Mouse (Mus musculus) hindbrain, embryonic 10.5 days (tissue): ENCODE results near the gene Rrn3. TPM values are rescaled to one million over a fixed set of nuclear protein-coding genes. Genes with fewer than 3 reads are reported as not detected.

Source experiments
- DNase-seq: peaks from one replicate; pipeline ENCODE4 v3.0.0-alpha.2; 2017; ENCODE audit warnings: low spot score
- H3K27ac ChIP-seq: fragments of 300-500 bp; sonication (generic); 2 replicates; pipeline ENCODE4 v1.5.1; 2016; ENCODE audit warnings: mild to moderate bottlenecking, moderate library complexity
- H3K27me3 ChIP-seq: fragments of 300-500 bp; sonication (generic); 2 replicates; pipeline ENCODE4 v1.6.1; 2016; ENCODE audit warnings: mild to moderate bottlenecking; ENCODE audit not compliant: poor library complexity, insufficient read depth, severe bottlenecking
- H3K36me3 ChIP-seq: fragments of 300-500 bp; sonication (generic); 2 replicates; pipeline ENCODE4 v1.6.1; 2016; ENCODE audit warnings: mild to moderate bottlenecking, moderate library complexity
- H3K4me1 ChIP-seq: fragments of 300-500 bp; sonication (generic); replicated peaks from 2 replicates; pipeline ENCODE4 v1.6.1; 2016; ENCODE audit warnings: mild to moderate bottlenecking
- H3K4me3 ChIP-seq: fragments of 300-500 bp; sonication (generic); 2 replicates; pipeline ENCODE4 v1.5.1; 2016; ENCODE audit warnings: mild to moderate bottlenecking, moderate library complexity
- H3K9me3 ChIP-seq: fragments of 300-500 bp; sonication (generic); 2 replicates; pipeline ENCODE4 v1.6.1; 2016; ENCODE audit warnings: mild to moderate bottlenecking, moderate library complexity
- WGBS: fragments of 180-500 bp; shearing (Covaris S2); methylation state at CpG from one replicate; pipeline ENCODE4 v1.1.7; 2016; 5-methylcytosine and 5-hydroxymethylcytosine counted together
- polyA plus RNA-seq: library from polyadenylated mRNA; unstranded; fragments of >200 nt; fragmentation: Nextera tagmentation; extraction: Ambion mirVana; gene quantifications from 2 replicates; pipeline ENCODE4 v1.2.1, GENCODE M21; 2016

The Rrn3 gene
- polyA plus RNA-seq, 1 experiment from 2014 or later, result 96.5 TPM

DNA sequence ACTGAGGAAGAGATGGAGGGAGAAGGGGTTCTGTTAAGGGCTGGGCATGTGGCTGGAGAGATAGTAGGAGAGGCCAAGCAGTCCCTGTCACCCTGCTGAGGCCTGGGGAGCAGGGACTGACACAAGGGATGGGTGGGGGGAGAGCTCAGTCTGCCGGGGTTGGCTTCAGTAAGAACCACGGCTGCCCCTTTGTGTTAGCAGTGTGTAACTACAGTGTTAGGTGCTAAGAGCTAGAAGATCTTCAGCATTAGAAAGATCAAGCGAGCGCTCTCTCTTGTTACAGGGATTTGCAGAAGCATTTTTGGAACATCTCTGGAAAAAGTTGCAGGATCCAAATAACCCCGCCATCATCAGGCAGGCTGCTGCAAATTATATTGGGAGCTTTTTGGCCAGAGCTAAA lies 24.2 kb downstream of the Rrn3 start:
- no peak for DNase-seq
- no peaks in the 10 kb centered on the region for H3K4me1 ChIP-seq
- no peaks in the 10 kb centered on the region for H3K9me3 ChIP-seq
- 91% methylated on average over 5 of the region's 5 CpGs for WGBS
- H3K4me3 ChIP-seq, result no peak overlapping the region
- H3K27ac ChIP-seq, result no peak overlapping the region
- H3K36me3 ChIP-seq, result peaks cover 95% of the 10 kb centered on the region
- no peaks in the 10 kb centered on the region for H3K27me3 ChIP-seq

DNA sequence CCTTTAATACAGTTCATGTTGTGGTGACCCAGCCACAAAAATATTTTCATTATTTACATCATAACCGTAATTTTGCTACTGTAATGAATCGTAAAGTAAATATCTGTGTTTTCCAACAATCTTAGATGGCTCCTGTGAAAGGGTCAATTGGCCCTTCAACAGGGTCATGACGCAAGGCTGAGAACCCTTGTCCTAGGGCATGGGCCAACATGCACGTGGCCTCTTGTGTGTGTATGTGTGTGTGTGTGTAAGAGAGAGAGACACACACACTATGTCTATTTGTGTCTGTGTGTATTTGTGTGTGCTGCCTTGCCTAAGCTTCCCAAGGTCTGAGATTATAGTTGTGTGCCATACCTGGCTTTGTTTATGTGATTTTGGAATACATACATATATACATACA lies 27.1 kb downstream of the Rrn3 start:
- Histone ChIP-seq H3K4me1 (no peaks in the 10 kb centered on the region), H3K27me3 (no peaks in the 10 kb centered on the region), H3K9me3 (no peaks in the 10 kb centered on the region), H3K27ac (no peak overlapping the region), H3K4me3 (no peak overlapping the region), H3K36me3 (peaks cover 96% of the 10 kb centered on the region)
- 95% methylated on average over 4 of the region's 4 CpGs for WGBS
- DNase-seq, result no peak

DNA sequence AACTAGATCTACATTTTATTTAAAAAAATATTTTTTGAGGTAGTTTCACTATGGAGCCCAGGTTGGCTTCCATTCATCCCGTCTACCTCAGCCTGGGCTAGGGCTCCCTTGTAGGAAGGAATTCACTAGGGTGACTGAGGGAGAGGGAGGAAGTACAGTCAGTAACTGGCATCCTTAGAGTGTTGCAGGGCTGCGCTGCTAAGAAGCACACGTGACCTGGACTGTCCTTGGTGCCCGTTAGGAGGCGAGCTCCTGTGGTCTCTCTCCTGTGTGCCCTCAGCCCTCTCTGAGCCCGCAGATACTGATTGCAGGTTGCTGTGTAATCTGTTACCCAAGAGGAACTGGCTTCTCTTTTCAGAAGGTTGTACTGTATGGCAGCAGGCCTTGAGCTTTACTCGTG lies 27.9 kb downstream of the Rrn3 start:
- WGBS, result 92% methylated on average over 7 of the region's 7 CpGs
- Histone ChIP-seq H3K27me3 (no peaks in the 10 kb centered on the region), H3K9me3 (no peaks in the 10 kb centered on the region), H3K36me3 (peaks cover 96% of the 10 kb centered on the region), H3K27ac (no peak overlapping the region), H3K4me3 (no peak overlapping the region), H3K4me1 (no peaks in the 10 kb centered on the region)
- DNase-seq, result no peak

DNA sequence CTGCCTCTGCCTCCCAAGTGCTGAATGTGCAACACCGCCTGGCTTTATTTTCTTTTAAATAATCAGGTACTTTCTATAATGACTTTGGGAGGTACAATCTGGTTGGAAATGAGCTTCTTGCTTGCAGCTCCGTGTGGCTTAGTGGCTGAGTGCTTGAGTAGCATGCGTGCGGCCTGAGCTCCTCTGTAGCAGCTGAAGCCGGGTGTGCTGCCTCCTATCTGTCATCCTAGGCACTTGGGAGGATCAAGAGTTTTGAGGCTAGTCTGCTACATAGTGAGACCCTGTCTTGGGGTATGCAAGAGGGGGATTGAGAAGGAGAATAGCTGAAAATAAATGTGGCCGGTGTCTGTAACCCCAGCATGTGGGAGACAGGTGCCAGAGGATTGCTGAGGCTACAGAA lies 31.6 kb downstream of the Rrn3 start:
- no peak for DNase-seq
- no peaks in the 10 kb centered on the region for H3K27me3 ChIP-seq
- 93% methylated on average over 6 of the region's 6 CpGs for WGBS
- no peaks in the 10 kb centered on the region for H3K4me1 ChIP-seq
- H3K9me3 ChIP-seq, result no peaks in the 10 kb centered on the region
- no peak overlapping the region for H3K27ac ChIP-seq
- H3K4me3 ChIP-seq, result no peak overlapping the region
- H3K36me3 ChIP-seq, result peaks cover 91% of the 10 kb centered on the region

DNA sequence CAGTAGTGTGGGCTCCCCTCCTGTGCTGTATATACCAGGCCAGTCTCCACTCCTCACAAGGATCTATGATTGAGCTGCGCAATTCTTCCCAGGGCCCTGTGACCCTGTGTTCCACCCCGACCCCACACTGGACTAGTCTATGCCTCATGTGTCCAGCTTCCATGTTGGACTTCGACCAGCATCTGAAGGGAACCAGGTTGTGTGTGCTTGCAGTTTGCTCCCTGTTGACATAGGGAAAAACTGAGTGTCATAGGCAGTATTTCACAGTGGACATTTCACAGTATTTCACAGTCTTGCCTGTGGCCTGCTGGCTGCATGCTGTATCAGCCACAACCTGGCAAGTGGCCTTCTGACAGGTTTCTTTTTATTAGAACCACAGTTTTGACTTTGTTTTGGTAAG lies 32.7 kb downstream of the Rrn3 start:
- peaks cover 84% of the 10 kb centered on the region for H3K36me3 ChIP-seq
- WGBS, result 96% methylated on average over 3 of the region's 3 CpGs
- H3K4me3 ChIP-seq, result no peak overlapping the region
- no peaks in the 10 kb centered on the region for H3K27me3 ChIP-seq
- H3K27ac ChIP-seq, result no peak overlapping the region
- peaks cover 4% of the 10 kb centered on the region for H3K4me1 ChIP-seq
- no peaks in the 10 kb centered on the region for H3K9me3 ChIP-seq
- no peak for DNase-seq

DNA sequence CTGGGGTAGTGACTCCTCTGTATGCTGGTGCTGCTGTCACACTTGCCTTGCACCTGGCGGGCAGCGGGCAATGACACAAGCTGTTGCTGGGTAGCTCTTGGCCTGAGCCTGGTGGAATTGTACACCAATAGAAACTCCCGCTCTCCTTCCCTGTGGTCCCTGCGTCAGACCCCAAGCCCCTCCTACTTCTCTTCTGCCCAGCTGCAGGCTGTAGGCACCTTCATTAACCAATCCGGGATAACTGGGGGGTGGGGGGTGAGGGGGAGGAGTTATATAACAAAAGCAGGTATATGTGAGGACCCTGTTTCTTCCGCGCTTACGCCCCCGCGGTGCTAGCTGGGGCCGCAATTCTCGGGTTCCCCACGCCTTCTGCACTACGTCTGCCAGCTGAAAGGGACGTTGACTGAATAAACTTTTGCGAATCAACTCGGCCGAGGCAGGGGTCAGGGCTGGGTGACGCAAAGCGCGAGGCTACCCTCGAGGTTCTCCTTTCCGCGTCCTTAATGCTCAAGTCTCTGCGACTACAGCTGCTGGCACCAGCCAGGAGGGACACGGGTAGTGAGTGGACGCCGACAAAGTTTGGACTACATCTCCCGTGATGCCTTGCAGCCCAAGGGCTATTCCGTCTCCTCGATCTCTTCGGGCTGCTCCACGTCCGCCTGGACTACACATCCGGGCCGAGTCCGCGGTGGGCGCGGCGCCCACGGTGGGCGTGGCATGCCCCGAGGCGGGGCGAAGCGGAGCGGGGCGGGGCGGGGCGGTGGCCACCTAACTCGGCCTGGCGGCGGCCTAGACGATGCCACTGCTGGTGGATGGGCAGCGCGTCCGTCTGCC lies 38.3 kb downstream of the Rrn3 start, which contains the start of gene Ntan1:
TSS of gene Ntan1 (plus strand) at position 286 of the 834 bp plus-strand sequence.
- H3K4me3 ChIP-seq, result peak within 1 kb of the TSS; percentile 81
- under 1% methylated on average over 58 of the region's 58 CpGs for WGBS
- peaks cover 35% of the 10 kb centered on the region for H3K36me3 ChIP-seq
- DNase-seq, result peak; percentile 96
- H3K9me3 ChIP-seq, result no peaks in the 10 kb centered on the region
- peak within 1 kb of the TSS; percentile 94 for H3K27ac ChIP-seq
- H3K27me3 ChIP-seq, result no peaks in the 10 kb centered on the region
- H3K4me1 ChIP-seq, result peaks cover 24% of the 10 kb centered on the region

DNA sequence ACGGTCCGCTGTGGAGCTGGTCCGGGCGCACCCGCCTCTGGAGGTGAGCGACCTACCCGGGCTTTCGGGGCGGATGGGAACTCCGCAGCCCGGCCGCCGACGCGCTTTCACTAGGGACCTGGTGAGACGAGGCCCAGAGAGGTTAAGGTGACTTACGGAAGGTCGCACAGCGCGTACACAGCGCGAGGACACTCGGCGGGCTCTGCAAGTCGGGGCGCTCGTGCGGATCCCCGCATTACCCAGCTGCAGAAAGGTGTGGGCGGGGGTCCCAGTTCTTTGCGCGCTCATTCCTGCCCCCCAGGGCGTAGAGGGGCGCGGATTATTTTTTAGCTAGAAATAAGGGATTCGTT lies 38.9 kb downstream of the Rrn3 start:
- Histone ChIP-seq H3K27me3 (no peaks in the 10 kb centered on the region), H3K36me3 (peaks cover 32% of the 10 kb centered on the region), H3K27ac (peak overlapping the region; percentile 94), H3K4me3 (peak overlapping the region; percentile 81), H3K9me3 (no peaks in the 10 kb centered on the region), H3K4me1 (peaks cover 24% of the 10 kb centered on the region)
- DNase-seq, result no peak
- under 1% methylated on average over 36 of the region's 36 CpGs for WGBS

DNA sequence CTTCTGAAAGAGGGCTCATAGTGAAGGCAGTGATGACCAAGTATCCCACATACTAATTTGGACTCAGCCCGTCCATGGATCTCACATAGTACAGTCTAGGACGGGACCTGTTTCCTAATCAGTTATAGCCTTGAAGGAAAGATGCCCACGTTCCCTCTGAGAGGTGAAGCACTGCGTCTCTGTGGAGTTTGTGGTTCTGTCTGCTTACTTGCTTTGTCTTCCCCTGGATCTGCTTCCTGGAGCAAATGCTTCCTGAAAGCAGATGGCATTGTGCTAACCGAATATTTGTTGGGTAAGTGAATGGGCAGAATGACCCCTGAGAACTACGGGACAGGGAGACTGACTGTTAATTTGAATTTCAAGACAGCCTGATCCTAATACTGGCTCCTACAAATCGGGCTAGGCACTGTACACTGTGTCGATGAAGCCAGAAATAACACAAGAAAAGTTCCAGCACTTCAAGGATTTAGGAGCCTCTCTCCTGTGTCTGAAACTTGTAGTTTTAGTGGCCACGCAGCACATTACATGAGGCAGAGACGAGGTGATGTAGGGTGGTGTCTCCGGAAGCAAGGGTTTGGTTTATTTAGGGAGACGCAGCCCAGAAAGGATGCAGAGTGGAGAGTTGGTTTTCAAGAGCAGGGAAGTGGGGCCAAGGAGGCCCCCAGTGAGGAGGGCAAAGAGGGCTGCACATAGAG lies 39.4 kb downstream of the Rrn3 start:
- peak overlapping the region; percentile 94 for H3K27ac ChIP-seq
- H3K27me3 ChIP-seq, result no peaks in the 10 kb centered on the region
- H3K36me3 ChIP-seq, result peaks cover 31% of the 10 kb centered on the region
- no peaks in the 10 kb centered on the region for H3K9me3 ChIP-seq
- peak overlapping the region; percentile 81 for H3K4me3 ChIP-seq
- H3K4me1 ChIP-seq, result peaks cover 24% of the 10 kb centered on the region
- WGBS, result 45% methylated on average over 12 of the region's 12 CpGs
- no peak for DNase-seq

DNA sequence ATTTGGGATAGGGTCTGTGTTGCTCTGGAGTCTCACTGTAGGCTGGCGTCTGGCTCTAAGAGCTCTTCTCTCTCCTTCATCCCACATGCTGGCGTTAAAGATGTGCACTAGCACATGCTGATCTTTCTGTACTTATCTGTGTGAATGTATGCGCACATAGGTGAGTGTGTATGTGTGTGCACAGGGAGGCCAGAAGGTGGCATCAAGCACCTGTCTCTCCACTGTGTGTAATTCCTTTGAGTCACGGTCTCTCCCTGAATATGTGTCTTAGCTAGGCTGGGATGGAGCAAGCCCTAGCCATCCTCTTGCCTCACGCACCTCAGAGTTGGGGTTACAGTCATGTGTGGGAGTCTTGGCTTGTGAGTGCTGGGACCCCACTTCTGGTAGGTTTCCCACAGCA lies 40.3 kb downstream of the Rrn3 start:
- no peaks in the 10 kb centered on the region for H3K9me3 ChIP-seq
- WGBS, result 95% methylated on average over 5 of the region's 5 CpGs
- no peak overlapping the region for H3K27ac ChIP-seq
- H3K27me3 ChIP-seq, result no peaks in the 10 kb centered on the region
- H3K4me3 ChIP-seq, result no peak overlapping the region
- peaks cover 23% of the 10 kb centered on the region for H3K36me3 ChIP-seq
- no peak for DNase-seq
- peaks cover 24% of the 10 kb centered on the region for H3K4me1 ChIP-seq

DNA sequence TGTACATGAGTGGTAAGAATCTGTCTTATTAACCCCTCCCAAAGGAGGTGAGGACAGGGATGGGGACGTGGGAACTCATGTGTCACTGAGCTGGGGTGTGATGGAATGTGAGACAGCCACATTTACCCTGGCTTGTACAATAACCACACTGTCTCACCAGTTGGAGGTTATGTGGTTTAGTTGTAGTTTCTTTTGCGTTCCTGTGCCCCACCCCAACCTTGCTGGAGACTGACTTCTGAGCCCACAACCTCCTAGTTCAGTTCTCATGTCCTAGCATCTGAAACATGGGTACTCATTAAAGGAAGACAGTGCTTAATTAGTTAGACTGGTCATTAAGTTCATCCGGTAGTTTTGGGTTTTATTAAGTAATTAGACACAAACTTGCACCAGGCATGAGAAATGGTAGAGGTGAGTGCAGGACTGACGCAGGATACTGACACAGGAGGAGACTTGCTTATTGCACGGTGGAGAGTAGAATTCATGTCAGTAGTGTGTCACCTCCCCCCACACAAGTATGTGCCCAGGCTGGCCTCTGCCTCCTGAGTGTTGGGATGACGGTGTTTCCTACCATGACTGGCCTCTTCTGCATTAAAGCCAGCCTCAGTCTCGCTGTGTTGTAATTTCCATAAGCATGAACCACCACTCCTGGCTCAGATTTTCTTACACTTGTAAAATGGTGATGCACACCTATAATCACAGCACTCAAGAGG lies 45.4 kb downstream of the Rrn3 start:
- Histone ChIP-seq H3K4me1 (0 out of 2 replicates have a peak, but pooled peaks cover under 1% of the 10 kb centered on the region), H3K4me3 (no peak overlapping the region), H3K27me3 (no peaks in the 10 kb centered on the region), H3K36me3 (peaks cover 60% of the 10 kb centered on the region), H3K27ac (no peak overlapping the region), H3K9me3 (no peaks in the 10 kb centered on the region)
- WGBS, result 84% methylated on average over 7 of the region's 7 CpGs
- DNase-seq, result no peak

DNA sequence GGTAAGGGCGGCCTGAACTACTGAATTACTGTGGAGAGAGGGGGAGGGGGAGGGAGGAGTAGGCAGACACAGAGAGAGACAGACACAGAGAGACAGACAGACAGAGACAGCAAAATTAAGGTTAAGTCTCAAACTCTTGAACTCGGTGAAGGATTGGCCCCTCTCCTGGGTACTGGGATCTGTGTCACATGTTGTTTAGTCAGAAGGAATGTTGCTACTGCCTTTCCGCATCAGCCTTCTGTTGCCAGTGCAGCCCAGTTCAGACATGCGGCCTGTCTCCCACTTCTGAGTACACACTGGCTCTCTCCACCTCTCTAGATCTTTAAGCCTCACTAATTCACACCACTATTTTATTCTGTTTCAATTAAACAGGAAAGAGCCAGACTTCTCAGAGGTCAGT lies 46.0 kb downstream of the Rrn3 start:
- peaks cover 63% of the 10 kb centered on the region for H3K36me3 ChIP-seq
- no peaks in the 10 kb centered on the region for H3K27me3 ChIP-seq
- no peaks in the 10 kb centered on the region for H3K9me3 ChIP-seq
- DNase-seq, result no peak
- no peak overlapping the region for H3K27ac ChIP-seq
- H3K4me3 ChIP-seq, result no peak overlapping the region
- no peaks in the 10 kb centered on the region for H3K4me1 ChIP-seq
- 90% methylated on average over 4 of the region's 4 CpGs for WGBS

DNA sequence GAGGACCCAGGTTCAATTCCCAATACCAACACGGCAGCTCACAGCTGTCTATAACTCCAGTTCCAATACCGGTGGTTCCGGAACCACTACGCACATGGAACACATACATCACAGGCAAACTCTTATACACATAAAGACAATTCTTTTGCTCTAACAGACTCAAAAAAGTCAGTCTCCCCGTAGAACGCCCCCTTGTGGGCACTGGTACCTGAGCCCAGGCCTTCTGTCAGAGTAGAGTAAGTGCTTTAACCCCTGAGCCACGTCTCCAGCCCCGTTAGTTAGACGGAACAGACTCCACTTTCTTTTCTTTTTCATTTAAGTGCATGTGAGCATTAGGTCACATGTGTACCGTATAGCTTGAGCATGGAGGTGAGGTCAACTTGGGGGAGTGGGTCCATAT lies 49.9 kb downstream of the Rrn3 start:
- Histone ChIP-seq H3K27ac (no peak overlapping the region), H3K27me3 (no peaks in the 10 kb centered on the region), H3K4me3 (no peak overlapping the region), H3K36me3 (peaks cover 94% of the 10 kb centered on the region), H3K9me3 (no peaks in the 10 kb centered on the region), H3K4me1 (no peaks in the 10 kb centered on the region)
- 89% methylated on average over 10 of the region's 10 CpGs for WGBS
- no peak for DNase-seq

DNA sequence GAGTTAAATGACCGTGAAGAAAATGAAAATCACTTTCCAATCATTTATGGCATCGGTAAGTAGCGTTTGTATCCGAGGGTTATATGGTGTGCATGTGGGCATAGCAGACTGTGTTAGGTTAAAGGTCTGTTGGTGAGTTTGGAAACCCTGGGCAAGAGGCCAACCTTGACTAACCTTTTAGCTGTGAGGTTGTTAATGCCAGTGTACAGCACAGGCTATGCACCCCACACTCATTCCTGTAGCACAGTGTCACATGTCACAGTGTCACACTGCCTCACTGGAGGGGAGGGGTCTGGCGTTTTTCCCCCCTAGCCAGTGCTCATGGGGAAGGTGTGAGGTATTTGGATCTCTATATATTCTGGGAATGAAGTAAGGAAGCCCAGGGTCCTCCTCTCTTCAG lies 51.1 kb downstream of the Rrn3 start:
- Histone ChIP-seq H3K36me3 (peaks cover 99% of the 10 kb centered on the region), H3K9me3 (no peaks in the 10 kb centered on the region), H3K4me1 (no peaks in the 10 kb centered on the region), H3K27me3 (no peaks in the 10 kb centered on the region), H3K27ac (no peak overlapping the region), H3K4me3 (no peak overlapping the region)
- 90% methylated on average over 5 of the region's 5 CpGs for WGBS
- DNase-seq, result no peak
